Mouse (Mus musculus) adrenal gland, postnatal 4 days (tissue): ENCODE data around the gene Sag. TPM values are rescaled to one million over a fixed set of nuclear protein-coding genes. Genes with fewer than 3 reads are reported as not detected.

Experiments
- DNase-seq, 2 experiments: peaks; one replicate each; pipeline ENCODE4 v3.0.0; 2021 to 2022; ENCODE audit warnings: low spot score in 2 of 2, mixed read lengths in 2 of 2
- long read RNA-seq, 2 experiments: library from polyadenylated mRNA; stranded (forward); transcript quantifications; one replicate each; pipeline ENCODE4 v2.0.0; 2021
- total RNA-seq, 2 experiments: library from RNA; stranded (reverse); gene quantifications; 2 replicates each; pipeline ENCODE4 v1.2.3; 2021

Sag gene
- total RNA-seq = 1 to 10 TPM; 1.7 to 2.0 TPM
- long read RNA-seq, experiment 1, partial matches to known transcripts = 2 of 5 reads
- long read RNA-seq, experiment 1, other reads (novel, unspliced or antisense) = 3 of 5 reads
- long read RNA-seq, experiment 2, partial matches to known transcripts = 0 of 2 reads
- long read RNA-seq, experiment 2, other reads (novel, unspliced or antisense) = 2 of 2 reads

DNA sequence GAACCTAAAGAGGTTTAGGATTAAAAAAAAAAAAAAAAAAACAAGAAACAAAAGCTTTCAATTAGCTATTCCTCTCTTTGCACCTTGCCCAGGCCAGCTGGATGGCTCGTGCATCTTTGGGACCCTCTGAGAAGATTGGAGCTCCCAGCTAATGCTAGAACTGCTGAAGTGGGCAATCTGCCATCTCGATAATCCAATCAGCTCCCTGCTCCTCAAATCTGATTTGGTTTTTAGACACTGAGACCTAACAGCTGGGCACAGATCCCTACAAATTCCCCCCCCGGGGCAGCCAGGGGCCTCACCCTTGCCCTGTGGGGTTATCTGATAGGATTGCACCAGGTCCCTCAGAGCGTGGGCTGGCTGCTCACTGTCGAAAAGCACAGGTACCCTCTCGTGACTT is at the start of gene Sag:
Gene Sag, plus strand, starts transcription at position 105 of the 400 bp plus-strand sequence.
- DNase-seq = no peak

DNA sequence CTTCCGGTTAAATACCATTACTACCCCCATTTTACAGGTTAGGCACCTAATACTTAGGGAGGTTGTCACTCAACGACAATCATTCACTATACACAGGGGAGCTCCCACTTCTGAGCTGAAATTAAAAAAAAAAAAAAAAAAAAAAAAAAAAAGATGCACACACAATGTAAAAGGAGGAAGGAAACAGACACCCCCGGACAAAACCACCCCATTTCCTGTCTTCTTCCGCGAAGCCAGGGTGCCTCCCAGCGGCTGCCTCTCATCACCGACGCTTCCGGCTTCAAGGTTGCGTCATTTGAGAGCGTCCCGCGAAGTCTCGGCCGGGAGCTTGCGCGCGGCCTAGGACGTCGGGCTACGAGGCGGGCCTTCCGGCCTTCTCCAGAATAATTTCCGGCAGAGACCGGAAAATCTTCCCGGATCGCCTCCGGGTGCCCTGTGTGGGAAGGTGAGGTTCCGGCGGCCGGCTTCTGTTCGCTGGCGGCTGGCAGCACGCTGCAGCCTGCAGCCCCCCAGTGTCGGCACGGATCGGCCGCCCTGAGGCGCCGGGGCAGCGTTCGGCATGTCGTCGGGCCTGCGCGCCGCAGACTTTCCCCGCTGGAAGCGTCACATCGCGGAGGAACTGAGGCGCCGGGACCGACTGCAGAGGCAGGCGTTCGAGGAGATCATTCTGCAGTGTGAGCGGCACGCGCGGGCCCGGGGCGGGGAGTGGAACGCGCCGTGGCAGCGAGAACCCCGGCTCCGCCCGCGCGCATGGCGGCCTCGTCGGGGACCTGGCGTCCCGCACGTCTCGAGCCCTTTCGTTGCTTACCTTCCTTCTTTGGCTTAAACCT is 47.6 kb upstream of the Sag start, which contains the start of gene Atg16l1:
Gene Atg16l1, plus strand, starts transcription at position 230 of the 830 bp plus-strand sequence.
- DNase-seq = peak; percentile 70 to 89

DNA sequence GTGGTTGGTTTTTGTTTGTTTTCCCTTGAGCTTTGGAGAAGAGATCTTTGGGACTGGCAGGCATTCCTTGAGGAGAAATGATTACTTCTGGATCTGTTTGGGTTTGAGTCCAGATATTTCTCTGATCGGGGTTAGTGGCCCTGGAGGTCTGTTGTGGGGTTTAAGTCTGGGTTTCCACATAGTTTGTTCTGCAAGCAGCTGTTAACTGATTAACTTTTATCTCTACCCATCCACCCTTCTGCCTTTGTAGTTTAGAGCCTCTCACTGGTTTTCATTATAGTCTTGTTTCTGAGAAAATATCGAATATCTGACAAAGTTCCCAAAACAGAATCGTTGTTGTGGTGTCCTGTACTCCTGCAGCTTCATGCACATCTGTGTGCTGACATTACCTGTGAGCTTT is 39.7 kb upstream of the Sag start:
- no peak for DNase-seq

DNA sequence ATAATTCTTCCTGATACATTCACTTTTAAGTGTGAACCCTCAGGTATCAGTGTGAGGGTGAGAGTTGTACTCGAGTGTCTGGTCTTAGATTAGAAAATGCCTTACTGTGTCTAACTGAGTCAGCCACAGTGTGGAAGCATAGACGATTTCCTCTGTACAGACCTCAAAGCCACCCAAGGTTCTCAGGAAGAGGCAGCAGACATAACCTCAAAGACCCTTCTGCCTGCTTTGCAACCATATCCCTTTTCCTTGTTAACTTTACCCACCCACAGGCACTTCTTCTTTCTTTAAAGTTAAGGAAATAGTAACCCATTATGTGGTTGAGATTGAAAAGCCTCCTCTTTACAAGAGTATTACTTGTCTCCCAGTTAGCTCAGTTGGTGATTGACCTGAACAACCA is 37.7 kb upstream of the Sag start:
- DNase-seq = no peak

DNA sequence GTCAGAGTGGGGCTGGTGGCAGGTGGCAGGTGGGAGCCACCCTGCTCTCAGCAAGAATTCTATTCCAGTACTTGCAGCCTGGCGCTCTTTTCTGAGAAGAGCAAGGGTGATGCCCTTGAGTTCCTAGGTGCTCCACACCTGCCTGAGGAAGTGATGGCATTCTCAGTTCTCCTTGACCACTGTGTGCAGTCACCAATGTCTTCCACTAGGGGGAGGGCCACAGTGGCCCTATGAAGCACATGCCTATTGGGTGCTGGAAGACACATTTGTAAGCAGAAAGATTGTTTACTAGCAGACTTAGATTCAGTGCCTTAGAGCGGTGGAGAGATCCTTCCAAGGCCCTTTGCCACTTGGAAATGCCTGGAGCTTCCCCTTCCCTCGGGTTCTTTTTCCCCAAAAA is 37.2 kb upstream of the Sag start:
- no peak for DNase-seq

DNA sequence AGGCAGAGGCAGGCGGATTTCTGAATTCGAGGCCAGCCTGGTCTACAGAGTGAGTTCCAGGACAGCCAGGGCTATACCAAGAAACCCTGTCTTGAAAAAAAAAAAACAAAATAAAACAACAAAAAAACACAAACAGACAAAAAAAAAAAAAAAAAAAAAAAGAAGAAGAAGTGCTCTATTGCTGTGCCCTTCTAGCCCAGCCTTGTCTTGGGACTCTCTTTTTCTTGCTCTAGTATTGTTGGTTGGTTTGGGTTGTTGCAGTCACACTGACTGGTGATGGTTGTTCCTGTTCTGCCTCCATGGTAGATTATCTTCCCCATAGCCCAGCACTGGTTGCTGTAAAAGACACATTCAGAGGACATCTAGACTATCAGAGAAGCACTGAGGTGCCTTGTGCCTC is 34.2 kb upstream of the Sag start:
- no peak for DNase-seq

DNA sequence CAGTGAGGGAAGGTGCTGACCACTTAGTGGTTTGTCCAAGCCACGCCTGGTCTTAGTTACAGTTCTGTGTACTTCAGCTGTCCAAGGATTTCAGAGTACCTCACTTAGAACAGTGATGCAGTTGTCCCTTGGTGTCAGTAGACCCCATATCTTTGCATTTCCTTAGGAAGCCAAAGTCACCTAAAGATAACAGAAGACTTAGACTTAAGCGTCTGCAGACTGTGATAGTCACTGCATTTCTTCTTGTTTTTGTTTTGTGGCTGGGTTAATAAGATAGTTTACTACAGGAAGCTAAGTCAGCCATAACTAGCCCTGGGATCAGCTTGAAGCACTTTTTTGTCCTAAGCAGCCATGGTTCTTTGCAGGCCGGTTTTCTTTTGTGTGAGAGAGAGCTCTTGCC is 33.0 kb upstream of the Sag start:
- DNase-seq = no peak

DNA sequence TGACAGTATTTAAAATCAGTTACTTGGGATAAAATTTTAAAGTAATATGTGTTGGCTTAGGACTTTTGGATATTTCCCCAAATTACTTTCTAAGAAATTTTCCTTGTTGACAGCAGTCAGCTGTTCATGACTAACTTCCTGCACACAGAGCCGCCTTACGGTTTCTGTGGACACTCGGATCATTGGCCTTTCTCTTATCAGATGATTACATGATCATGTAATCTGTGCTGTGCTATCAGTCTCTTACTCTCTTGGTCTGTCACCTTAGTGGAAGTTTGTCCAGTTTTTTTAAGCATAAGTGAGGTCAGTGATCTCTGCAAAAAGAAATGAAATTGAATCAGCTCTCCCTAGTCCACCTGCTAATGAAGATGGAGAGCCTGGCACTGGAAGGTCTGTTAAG is 31.8 kb upstream of the Sag start:
- DNase-seq = no peak

DNA sequence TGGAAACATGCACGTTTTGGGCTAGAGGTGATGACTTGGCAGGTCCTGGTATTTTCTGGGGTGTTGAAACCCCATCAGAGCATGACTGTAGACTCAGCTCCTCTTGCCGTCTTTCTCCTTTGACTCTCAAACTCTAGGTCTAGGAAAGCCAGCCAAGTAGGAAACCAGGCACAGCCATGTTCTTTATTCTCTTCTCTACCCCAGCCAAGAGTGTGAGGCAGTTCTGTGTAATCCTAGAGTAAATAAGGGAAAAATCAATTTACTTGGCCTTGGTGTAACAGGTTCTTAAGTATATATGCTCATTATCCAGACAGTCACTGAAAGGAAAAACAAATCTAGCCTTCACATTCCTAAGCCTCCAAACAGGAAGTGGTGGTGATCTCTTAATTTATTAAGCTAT is 30.1 kb upstream of the Sag start:
- DNase-seq = no peak

DNA sequence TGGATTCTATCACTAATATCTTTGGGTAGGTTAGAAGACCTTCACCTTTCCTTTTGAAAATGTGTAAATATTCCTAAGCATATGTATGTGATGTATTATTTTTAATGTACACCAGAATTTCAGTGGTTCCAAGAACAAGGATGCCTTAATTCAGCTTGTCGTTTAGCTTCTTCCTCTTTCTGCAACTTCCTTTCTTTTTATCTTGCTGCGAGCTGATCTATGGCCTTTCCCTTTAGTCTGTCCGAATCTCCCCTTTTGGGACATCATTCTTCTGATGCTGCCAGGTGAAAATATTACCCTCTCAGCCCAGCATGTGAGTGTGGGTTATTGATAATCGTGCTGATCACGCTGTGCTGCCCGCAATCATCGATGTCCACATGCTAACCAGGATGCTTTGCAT is 28.6 kb upstream of the Sag start:
- no peak for DNase-seq

DNA sequence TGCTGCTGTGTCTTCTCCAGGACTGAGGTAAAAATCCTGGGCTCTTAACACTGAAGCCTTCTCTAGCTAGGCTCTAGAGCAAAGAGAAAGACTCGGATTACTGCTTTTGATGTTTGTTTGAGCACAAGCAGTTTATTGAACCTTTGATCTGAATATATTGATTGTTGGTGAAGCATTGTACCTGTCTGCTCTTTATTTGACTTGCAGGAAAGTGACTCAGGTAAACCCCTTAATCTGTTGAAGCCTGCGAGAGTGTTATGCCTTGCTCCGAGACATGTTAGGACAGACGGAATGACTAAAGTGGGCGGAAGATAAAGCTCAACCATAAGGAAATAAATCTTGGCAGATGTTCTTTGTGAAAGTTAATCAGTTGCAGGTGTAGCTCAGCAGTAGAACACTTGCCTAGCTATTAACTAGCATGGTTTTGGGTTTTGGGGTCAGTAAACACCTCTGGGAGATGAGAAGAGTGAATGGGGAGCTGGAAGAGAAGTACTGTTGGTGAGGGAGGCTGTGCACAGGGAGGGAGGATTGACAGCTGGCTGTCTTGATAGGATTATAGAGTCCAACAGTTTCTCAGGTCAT is 24.2 kb upstream of the Sag start:
- DNase-seq = no peak

DNA sequence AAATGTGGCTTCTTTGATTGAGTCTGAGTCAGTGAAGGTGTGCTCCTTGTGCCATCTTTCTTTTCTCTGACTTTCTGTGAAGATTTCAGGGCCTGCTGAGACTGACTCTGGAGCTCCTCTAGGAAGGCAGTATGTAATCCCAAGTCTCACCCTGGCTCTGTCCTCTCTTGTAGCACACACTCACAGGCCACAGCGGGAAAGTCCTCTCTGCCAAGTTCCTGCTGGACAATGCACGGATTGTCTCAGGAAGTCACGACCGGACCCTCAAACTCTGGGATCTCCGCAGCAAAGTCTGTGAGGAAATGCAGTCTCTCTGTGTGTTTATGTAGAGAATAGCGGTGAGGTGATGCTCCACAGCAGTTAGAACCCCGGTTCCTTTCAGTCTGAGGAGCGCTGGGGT is 17.8 kb upstream of the Sag start:
- no peak for DNase-seq

DNA sequence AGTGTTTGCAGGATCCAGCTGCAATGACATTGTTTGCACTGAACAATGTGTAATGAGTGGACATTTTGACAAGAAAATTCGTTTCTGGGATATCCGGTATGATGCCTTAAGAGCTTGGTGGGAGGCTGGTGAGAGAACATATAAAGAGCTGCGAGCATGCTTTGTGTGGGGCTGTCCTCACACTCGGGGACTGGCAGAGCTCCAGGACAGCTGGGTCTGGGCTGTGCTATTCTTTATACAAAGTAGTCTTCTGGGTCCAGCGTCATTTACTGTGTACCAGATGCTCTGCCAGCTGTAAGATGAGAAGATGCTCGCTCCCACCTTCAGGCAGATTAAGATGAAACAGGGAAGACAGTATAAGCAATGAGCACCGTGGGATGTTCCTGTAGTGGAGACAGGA is 17.2 kb upstream of the Sag start:
- no peak for DNase-seq

DNA sequence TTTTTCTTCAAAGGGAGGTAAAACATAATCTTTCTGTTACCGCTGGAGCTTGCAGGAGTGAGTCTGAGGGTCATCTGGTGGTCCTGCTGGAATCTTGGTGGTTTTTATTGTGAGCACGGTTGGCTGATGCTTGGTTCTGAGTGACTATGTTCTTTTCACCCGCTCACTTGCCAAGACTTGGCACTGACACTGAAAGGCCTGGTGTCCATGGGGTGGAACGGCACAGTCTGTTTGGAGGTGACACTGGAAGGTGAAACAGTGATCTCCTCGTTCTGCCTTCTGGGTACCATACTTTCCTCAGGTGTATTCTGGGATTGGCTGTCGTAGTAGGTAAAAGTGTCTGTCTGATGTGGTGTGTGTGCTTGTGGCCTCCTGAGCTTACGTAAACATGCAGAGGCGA is 13.8 kb upstream of the Sag start:
- DNase-seq = no peak

DNA sequence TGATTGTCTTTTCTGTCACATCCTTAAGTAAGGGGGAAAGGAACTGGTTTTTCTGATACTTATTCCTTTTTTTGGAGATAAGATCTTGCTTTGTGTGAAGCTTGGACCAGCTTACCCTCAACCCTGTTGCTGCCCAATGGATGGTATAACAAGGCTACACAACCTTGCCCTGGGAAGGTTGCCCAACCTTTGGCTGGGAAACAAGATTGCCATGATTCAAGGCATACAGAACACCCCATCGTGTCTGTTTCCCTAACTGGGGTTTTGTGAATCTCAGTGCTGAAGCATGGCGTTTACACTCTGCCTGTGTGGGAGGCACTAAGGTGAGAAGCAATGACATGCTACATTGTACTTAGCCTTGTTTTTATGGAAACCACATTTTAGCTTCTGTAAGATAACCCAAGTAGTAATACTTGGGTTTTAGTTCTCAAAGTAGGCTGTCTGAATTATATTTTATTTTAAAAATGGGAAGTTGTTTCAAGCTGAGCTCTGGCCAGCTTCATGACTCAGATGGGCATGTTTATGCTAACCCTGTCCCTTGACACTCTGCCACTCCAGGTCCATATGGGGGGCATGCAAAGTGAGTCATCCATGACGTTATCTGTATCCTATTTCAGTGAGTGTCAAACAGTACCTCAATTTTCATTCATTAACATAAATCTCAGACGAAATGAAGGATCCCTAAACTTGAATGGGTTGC is 10.9 kb upstream of the Sag start:
- no peak for DNase-seq

DNA sequence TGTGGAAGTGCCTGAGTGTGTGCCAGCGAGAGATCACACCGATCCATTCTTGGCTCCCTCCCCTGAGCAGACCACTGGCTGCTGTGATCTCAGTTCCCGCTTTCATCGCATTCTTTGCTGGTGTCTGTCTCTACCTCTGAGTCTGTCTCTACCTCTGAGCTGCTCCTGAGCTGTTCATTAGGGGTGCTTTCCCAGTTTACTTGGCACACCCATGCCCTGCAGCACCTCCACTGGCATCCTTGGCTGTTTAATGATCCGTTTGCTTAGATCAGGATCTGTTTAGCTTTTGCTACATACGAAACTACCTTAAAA is 10.4 kb upstream of the Sag start:
- no peak for DNase-seq

DNA sequence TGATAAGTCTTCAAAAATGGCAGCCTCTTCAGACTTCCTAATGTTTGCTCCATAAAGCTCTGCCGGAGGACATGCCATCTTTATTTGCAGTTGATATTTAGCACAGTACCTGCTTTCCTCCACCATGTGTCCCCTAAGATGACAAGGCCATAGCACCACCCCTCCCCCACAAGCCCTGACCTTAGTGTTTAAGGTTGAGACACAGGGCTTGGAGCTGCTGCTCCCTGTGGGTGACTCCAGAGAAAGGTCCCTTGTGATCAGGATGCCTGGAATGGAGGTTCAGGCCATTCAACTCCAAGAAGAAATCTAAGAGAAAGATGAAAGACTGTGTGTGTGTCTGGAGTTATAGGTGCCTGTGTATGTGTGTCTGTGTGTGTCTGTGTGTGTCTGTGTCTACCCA is 5.8 kb upstream of the Sag start:
- no peak for DNase-seq

DNA sequence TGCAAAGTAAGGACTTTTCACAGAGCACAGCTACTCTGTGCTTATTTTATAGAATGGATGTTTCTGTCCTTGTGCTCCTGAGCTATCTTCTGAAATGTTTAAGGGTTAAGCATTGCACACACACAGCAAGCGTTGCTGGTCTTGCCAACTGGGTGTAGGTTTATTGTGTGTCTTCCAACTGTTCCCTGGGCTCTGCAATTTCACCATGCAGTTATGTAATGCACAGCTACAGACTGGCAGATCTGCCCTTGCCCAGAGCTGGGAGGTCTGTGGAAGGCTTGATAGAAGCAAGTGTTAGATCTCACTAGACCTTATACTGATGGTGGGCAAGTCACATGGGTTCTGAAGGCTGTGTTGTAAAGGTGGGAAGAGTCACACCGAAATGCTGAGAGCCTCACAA is 5.2 kb upstream of the Sag start:
- DNase-seq = no peak

DNA sequence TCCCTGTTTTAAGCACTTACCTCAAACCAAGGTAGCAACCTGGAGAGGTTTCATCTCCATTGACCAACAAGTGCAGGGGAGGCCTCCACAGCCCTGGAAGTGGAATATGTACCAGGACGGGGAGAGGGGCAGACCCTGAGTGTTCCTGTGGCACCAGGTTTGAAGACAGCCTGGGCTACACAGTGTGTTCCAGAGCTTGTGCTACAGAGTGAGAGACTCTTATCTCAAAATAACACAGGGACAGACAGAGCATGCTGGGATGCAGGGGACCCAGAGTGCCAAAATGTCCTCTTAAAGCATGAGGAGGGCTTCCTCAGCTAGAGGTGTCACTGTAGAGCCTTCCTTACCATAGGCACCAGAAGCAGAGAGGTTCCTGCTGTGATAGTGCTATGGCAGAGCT is 4.3 kb downstream of the Sag start:
- DNase-seq = no peak

DNA sequence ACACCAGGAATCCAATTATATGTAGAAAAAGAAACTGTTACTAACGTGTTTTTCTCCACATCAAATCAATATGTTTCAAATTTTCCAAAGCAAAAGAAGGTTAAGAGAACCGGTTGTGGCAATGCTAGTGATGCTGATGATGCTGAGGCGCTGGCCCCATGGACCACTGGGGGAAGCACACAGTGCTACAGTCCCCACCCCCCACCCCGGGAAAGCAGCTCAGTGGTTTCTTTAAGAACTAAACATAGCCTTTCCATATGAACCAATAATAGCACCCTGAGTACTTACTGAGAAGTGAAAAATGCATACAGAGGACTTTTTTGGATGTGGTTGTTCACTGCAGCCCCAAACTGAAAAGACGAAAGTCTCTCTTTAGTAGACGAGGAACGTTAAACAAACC is 7.9 kb downstream of the Sag start:
- DNase-seq = no peak

DNA sequence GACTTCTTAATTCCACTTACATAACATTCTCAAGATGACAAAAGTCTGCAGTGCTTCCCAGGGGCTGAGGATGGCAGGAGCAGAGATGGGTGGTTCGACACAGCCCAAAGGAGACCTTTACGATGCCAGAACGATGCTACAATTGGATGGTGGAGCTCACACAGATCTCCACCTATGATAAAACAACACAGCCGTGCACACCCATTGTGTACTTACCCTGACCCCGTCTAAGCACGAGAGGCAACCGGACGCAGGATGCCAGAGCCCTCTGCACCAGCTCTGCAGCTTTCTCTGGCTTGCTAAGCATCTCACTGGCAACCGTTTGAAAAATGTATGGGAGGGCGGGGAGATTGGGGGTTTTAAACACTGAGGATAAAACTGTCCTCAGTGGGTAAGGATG is 8.6 kb downstream of the Sag start:
- no peak for DNase-seq

DNA sequence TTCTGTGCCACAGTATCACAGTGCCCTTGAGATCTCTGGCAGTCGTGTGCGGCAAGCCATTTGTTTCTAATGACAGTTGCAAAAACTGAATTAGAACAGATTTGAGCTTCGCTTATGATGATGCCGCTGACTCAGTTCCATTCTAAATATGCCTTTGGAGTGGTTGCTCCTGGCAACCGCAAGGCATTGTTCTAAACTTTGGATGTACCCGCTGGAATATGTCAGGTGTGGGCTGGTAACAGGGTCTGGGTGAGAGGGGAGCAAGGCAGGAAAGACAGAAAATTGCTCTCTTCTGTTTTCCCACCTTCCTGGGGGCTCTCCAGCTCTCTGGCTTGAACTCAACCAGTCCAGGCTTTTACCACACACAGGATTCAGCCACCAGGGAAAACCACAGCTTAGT is 9.7 kb downstream of the Sag start:
- no peak for DNase-seq
